Mouse (Mus musculus) cerebellum, adult 2 months (tissue): ENCODE measurements around the gene Rpap3.

Experiments
- CTCF ChIP-seq: fragments of 200-500 bp; IDR thresholded peaks from 2 replicates; pipeline ENCODE4 v1.5.1; 2011; ENCODE audit warnings: low read depth, mild to moderate bottlenecking, control low read depth, low read length, moderate library complexity, borderline replicate concordance; ENCODE audit not compliant: insufficient read depth
- POLR2A ChIP-seq: fragments of 200-500 bp; IDR thresholded peaks from 2 replicates; pipeline ENCODE4 v1.6.1; 2011; ENCODE audit warnings: low read length, control low read depth, borderline replicate concordance; ENCODE audit not compliant: insufficient read depth

GRCm38 (mm10) chr15:97672211-97672765 is 33.3 kb downstream of the Rpap3 start:
- TF ChIP-seq CTCF (no peak), POLR2A (no peak)
